Mouse (Mus musculus) heart, embryonic 13.5 days (tissue): ENCODE results near the gene Olfr1396. TPM values are rescaled to one million over a fixed set of nuclear protein-coding genes. Genes with fewer than 3 reads are reported as not detected.

ENCODE experiments used
- ATAC-seq: fragments of 200-750 bp; cut with Nextera tagmentation; 2 replicates; pipeline ENCODE4 v1.8.0; 2017; ENCODE audit warnings: moderate TSS enrichment; ENCODE audit not compliant: insufficient number of reproducible peaks, low FRiP score, low TSS enrichment; ENCODE audit errors: extremely low read depth
- H3K27ac ChIP-seq: fragments of 300-500 bp; sonication (generic); replicated peaks from 2 replicates; pipeline ENCODE4 v1.5.1; 2015; ENCODE audit warnings: moderate library complexity, mild to moderate bottlenecking, inconsistent platforms
- H3K27me3 ChIP-seq: fragments of 300-500 bp; sonication (generic); replicated peaks from 2 replicates; pipeline ENCODE4 v1.6.1; 2015; ENCODE audit warnings: mild to moderate bottlenecking, inconsistent platforms
- H3K36me3 ChIP-seq: fragments of 300-500 bp; sonication (generic); 2 replicates; pipeline ENCODE4 v1.6.1; 2015; ENCODE audit warnings: mild to moderate bottlenecking, inconsistent platforms
- H3K4me1 ChIP-seq: fragments of 300-500 bp; sonication (generic); 2 replicates; pipeline ENCODE4 v1.6.1; 2015; ENCODE audit warnings: inconsistent platforms
- H3K4me2 ChIP-seq: fragments of 300-500 bp; sonication (generic); 2 replicates; pipeline ENCODE4 v1.6.1; 2015; ENCODE audit warnings: inconsistent platforms, mild to moderate bottlenecking, moderate library complexity
- H3K4me3 ChIP-seq: fragments of 300-500 bp; sonication (generic); 2 replicates; pipeline ENCODE4 v1.5.1; 2015; ENCODE audit warnings: moderate library complexity, mild to moderate bottlenecking, inconsistent platforms
- H3K9ac ChIP-seq: fragments of 300-500 bp; sonication (generic); 2 replicates; pipeline ENCODE4 v1.6.1; 2015; ENCODE audit warnings: inconsistent platforms, mild to moderate bottlenecking, moderate library complexity
- H3K9me3 ChIP-seq: fragments of 300-500 bp; sonication (generic); 2 replicates; pipeline ENCODE4 v1.6.1; 2016; ENCODE audit warnings: inconsistent platforms
- WGBS: fragments of 180-500 bp; shearing (Covaris S2); methylation state at CpG from one replicate; pipeline ENCODE4 v1.1.7; 2015; ENCODE audit warnings: mixed read lengths; 5-methylcytosine and 5-hydroxymethylcytosine counted together
- polyA plus RNA-seq: library from polyadenylated mRNA; unstranded; fragments of >200 nt; fragmentation: Nextera tagmentation; extraction: Ambion mirVana; gene quantifications from 2 replicates; pipeline ENCODE4 v1.2.1, GENCODE M21; 2015

Olfr1396 gene
- not detected in 2 replicates for polyA plus RNA-seq

DNA sequence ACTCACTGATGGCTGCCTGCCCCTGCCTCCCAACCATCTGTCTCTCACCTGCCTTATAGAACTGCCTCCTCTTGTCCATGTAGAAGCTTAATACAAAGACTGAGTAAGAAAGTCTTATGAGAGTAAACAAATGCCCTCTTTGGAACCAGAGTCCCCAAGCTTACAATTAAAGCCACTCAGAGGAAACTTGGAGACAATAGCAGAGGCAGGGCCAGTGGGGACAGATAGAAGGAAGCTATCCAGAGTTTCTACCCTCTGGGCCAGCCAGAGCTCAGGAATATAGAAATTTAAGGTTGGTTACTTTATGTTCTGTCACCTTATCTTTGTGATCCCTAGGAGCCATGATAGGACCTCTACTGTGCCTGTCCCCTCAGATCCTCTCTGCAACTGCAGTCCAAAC is at the start of gene Olfr1396:
Gene Olfr1396 (minus strand): TSS at position 101 of the 400 bp plus-strand sequence.
- H3K4me2 ChIP-seq, result no peak within 1 kb of the TSS
- H3K4me3 ChIP-seq, result no peak within 1 kb of the TSS
- no peaks in the 10 kb centered on the region for H3K36me3 ChIP-seq
- no peaks in the 10 kb centered on the region for H3K9me3 ChIP-seq
- no peak for ATAC-seq
- 0 out of 2 replicates have a peak, but pooled peaks cover 3% of the 10 kb centered on the region for H3K27me3 ChIP-seq
- H3K27ac ChIP-seq, result no peak within 1 kb of the TSS
- no peaks in the 10 kb centered on the region for H3K4me1 ChIP-seq
- H3K9ac ChIP-seq, result no peak within 1 kb of the TSS

DNA sequence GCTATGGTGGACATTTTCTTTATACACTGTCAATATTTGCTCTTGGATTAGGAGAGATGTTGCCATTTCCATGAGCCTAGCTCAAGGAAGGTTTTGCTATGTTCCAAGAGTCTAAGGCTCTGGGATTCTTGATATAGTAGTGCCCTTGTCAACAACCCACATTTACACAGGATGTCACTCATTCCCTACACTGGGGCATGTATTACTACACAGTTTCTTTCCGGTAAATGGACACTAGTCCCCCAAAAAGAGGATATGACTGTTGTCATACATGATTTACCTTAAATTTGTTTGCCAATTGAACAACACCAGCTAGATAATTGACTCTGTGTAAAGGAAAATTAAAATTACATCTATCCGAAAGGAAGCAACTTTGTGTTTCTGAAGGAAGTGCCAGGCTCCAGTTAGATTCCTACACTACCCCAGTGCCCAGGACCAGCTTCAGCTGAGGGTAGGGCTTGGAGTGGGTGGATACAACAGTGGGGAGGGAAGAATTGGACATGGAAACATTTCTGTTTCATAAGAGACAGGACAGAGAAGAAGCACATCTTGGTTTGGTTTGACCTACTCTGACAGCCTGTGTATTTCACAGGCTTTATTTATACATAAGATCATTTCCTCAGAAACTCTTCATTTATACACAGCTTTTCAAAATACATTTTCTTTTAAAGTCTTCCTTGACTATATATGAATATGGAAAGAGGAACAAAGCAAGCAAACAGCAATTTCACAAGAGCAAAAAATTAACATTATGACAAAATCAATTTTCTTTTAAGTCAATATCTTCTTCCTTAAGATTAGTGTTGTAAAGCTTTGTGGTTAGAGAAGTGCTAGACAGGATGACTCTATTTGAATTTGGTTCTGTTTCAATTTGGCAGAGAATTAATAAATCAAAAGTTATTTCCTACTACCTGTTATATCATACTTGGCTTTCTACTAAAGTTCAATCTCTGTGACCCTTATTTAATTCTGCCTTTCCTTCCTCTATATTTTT is 42.4 kb upstream of the Olfr1396 start:
- no peaks in the 10 kb centered on the region for H3K36me3 ChIP-seq
- WGBS, result 81% methylated on average over 2 of the region's 2 CpGs
- H3K27me3 ChIP-seq, result no peaks in the 10 kb centered on the region
- H3K4me1 ChIP-seq, result no peaks in the 10 kb centered on the region
- ATAC-seq, result no peak
- H3K27ac ChIP-seq, result no peak overlapping the region
- H3K4me2 ChIP-seq, result no peak overlapping the region
- H3K4me3 ChIP-seq, result no peak overlapping the region
- H3K9me3 ChIP-seq, result no peaks in the 10 kb centered on the region
- H3K9ac ChIP-seq, result no peak overlapping the region

DNA sequence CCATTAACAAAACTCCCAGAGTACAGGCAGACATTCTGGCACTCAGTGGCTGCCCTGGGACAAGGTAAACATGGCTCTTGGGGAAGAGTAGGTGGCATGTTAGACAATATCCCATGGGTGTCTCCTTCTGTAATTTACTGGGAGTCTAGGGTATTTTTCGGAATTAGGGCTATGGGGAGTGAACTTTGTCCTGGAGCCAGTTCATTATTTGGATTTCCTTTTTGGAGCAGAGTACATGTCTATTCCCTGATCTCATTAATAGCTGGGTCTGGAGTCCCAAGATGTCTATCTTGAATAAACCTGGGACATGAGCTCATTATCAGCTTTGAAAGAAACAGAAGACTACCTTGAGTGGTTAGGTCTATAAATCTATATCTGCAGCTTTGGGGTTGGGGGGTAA is 39.4 kb upstream of the Olfr1396 start, which contains the start of gene Olfr1394:
Gene Olfr1394 (plus strand): TSS at position 301 of the 400 bp plus-strand sequence.
- Histone ChIP-seq H3K4me2 (no peak within 1 kb of the TSS), H3K9me3 (no peaks in the 10 kb centered on the region), H3K27ac (no peak within 1 kb of the TSS), H3K9ac (no peak within 1 kb of the TSS), H3K36me3 (no peaks in the 10 kb centered on the region), H3K4me1 (no peaks in the 10 kb centered on the region), H3K27me3 (no peaks in the 10 kb centered on the region), H3K4me3 (no peak within 1 kb of the TSS)
- ATAC-seq, result no peak
- WGBS, result 70% methylated on average over 1 of the region's 1 CpGs

DNA sequence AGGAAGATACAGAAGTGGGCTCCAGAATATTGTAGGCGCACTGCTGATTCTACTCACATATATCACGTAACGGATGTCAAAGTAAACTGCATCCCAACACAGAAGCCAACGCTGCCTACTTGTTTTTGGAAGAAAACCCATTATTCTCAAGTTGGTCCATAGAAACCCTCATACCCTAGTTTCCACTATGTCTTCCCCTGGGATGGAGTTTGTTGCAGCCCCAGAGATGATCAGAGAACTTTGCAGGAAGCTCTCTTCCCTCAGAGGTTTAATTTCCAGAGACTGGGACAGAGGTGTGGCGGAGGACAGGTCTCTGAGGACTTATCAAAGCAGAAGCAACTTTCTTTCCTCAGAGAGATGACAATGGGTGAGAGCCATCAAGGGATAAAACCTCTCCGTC is 27.3 kb upstream of the Olfr1396 start, which contains the start of gene Olfr1395:
Gene Olfr1395 (plus strand): TSS at position 301 of the 400 bp plus-strand sequence.
- no peaks in the 10 kb centered on the region for H3K36me3 ChIP-seq
- no peak within 1 kb of the TSS for H3K4me3 ChIP-seq
- 78% methylated on average over 6 of the region's 6 CpGs for WGBS
- no peaks in the 10 kb centered on the region for H3K9me3 ChIP-seq
- no peak within 1 kb of the TSS for H3K9ac ChIP-seq
- no peak within 1 kb of the TSS for H3K4me2 ChIP-seq
- ATAC-seq, result no peak
- no peaks in the 10 kb centered on the region for H3K4me1 ChIP-seq
- no peak within 1 kb of the TSS for H3K27ac ChIP-seq
- H3K27me3 ChIP-seq, result no peaks in the 10 kb centered on the region

DNA sequence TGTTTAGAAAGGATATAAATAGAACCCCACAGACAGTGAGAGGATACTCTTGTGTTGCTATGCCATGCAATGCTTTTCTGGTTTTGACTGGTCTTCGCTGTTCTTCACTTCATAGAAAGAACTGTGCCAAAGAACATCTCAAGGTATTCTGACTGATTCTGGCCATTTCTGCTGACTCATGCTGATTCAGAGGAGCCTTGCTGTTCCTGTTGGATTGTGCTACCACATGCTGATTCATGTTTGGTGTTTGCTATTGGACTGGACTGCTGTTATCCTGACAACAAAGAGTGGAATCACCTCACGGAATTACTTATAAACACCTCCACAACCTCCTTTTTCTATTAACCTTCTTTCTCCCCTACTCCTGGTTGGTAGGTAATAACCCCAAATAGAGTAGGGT is 9.5 kb upstream of the Olfr1396 start:
- 71% methylated on average over 2 of the region's 2 CpGs for WGBS
- Histone ChIP-seq H3K36me3 (no peaks in the 10 kb centered on the region), H3K9ac (no peak overlapping the region)

DNA sequence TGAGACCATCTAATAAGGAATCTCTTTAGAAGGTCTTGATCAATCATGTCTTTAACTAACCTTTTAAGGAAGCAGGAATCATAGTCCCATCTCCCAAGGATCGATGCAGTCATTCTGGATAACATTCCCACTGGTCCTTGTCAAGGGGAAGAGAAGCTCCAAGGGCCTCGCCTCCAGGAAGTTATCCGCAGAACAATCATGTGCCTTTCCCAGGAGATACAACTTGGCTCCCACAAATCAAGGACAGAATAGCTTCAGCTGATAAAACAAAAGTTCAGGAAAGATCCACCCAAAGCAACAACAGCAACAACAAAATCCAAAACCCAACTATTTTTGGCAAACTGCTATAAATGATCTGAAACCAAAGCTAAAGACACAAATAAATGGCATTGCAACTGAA is 5.0 kb upstream of the Olfr1396 start:
- Histone ChIP-seq H3K4me1 (no peaks in the 10 kb centered on the region), H3K4me3 (no peak overlapping the region)
- WGBS, result 69% methylated on average over 3 of the region's 3 CpGs

More for the DNA sequence above, 9.5 kb upstream of the Olfr1396 start:
- Histone ChIP-seq H3K4me3 (no peak overlapping the region), H3K9me3 (no peaks in the 10 kb centered on the region), H3K4me1 (no peaks in the 10 kb centered on the region), H3K4me2 (no peak overlapping the region), H3K27ac (no peak overlapping the region), H3K27me3 (no peaks in the 10 kb centered on the region)
- no peak for ATAC-seq

DNA sequence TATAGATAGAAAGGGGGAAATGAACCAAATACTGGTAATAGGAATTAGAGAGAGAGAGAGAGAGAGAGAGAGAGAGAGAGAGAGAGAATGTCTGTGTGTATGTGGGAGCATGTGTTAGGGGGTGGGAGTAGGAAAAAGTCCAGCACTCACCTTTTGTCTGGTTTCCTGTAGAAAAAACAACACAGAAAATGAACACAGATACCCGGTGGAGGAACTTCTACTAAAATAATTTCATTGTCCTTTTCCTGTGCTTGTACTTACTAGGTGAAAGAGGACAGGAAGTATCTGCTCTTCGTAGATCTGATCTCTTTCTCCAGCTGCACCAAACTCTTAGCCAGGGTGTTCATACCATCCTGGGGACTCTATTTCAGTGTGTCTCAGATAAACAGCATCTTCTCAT is 516 bp downstream of the Olfr1396 start:
- ATAC-seq, result no peak
- 50% methylated on average over 2 of the region's 2 CpGs for WGBS
- no peaks in the 10 kb centered on the region for H3K9me3 ChIP-seq
- H3K27me3 ChIP-seq, result 0 out of 2 replicates have a peak, but pooled peaks cover 3% of the 10 kb centered on the region
- H3K4me1 ChIP-seq, result no peaks in the 10 kb centered on the region
- H3K4me3 ChIP-seq, result no peak overlapping the region
- H3K4me2 ChIP-seq, result no peak overlapping the region
- H3K9ac ChIP-seq, result no peak overlapping the region
- no peak overlapping the region for H3K27ac ChIP-seq
- H3K36me3 ChIP-seq, result no peaks in the 10 kb centered on the region

More for the DNA sequence above, 5.0 kb upstream of the Olfr1396 start:
- H3K27me3 ChIP-seq, result no peaks in the 10 kb centered on the region
- no peak overlapping the region for H3K9ac ChIP-seq
- no peak overlapping the region for H3K4me2 ChIP-seq
- no peak overlapping the region for H3K27ac ChIP-seq
- no peaks in the 10 kb centered on the region for H3K9me3 ChIP-seq
- no peak for ATAC-seq
- H3K36me3 ChIP-seq, result no peaks in the 10 kb centered on the region

DNA sequence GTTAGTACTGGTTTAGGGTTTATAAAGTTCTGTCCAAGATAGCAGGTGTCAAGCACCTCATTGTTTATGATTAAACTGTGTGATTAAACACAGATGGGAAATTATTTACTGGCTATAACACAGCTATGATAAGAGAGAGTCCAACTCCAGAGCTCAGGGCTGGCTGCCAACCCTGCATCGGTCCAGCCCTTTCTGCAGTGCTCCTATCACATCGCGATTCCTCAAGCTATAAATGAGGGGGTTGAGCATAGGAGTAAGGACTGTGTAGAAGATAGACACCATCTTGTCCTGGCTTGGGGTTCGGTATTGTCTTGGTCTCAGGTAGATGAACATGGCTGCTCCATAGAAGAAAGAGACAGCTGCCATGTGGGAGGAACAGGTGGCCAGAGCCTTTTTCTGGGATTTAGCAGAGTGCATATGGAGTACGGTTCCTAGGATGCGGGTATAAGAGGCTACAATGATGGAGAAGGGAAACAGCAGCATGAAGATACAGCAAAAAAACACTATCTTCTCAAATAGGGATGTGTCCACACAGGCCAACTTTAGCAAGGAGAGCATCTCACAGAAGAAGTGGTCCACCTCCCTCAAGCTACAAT is 2.0 kb downstream of the Olfr1396 start:
- H3K27ac ChIP-seq, result no peak overlapping the region
- no peaks in the 10 kb centered on the region for H3K36me3 ChIP-seq
- H3K4me3 ChIP-seq, result no peak overlapping the region
- H3K27me3 ChIP-seq, result 0 out of 2 replicates have a peak, but pooled peaks cover 3% of the 10 kb centered on the region
- no peaks in the 10 kb centered on the region for H3K4me1 ChIP-seq
- ATAC-seq, result no peak
- 68% methylated on average over 6 of the region's 6 CpGs for WGBS
- H3K4me2 ChIP-seq, result no peak overlapping the region
- H3K9ac ChIP-seq, result no peak overlapping the region
- no peaks in the 10 kb centered on the region for H3K9me3 ChIP-seq

DNA sequence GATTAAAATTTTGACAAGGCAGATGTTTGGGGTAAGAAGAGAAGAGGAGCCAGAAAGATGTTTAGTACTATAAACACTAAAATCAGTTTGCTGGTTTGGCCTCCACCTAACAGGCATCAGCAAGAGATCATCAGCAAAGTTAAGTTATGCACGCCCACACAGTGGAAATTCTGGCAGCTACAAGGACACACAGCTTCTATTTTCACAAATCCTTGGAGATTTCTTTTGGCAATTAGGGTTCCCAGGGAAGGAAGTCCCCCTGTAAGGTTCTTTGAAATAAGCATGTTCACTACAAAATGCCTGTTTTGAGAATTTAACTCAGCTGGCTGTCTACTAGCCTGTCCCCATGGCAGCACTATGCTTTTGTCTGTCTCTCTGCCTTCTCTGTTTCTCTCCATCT is 3.7 kb downstream of the Olfr1396 start:
- H3K27ac ChIP-seq, result no peak overlapping the region
- no peak for ATAC-seq

DNA sequence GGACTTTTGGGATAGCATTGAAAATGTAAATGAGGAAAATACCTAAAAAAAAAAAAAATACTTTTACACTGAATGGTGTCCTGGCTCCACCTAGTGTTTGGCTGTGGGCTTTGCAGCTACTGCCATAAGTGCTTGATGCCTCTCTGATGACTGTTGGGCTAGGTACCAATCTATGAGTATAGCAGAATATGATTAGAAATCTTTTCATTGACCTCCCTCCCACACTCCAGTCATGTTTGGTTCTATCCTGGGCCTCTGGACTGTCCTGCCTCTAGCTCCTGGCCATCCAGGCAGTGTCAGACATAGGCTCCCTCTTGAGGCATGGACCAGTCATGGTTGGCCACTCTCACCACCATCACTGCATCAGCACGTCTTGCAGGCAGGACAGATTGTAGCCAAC is 5.8 kb downstream of the Olfr1396 start:
- H3K4me3 ChIP-seq, result no peak overlapping the region
- H3K9me3 ChIP-seq, result no peaks in the 10 kb centered on the region
- H3K27ac ChIP-seq, result no peak overlapping the region
- no peaks in the 10 kb centered on the region for H3K36me3 ChIP-seq
- no peak overlapping the region for H3K9ac ChIP-seq
- no peak for ATAC-seq
- 0 out of 2 replicates have a peak, but pooled peaks cover 3% of the 10 kb centered on the region for H3K27me3 ChIP-seq
- no peak overlapping the region for H3K4me2 ChIP-seq
- no peaks in the 10 kb centered on the region for H3K4me1 ChIP-seq
- WGBS, result 36% methylated on average over 1 of the region's 1 CpGs

More for the DNA sequence above, 3.7 kb downstream of the Olfr1396 start:
- Histone ChIP-seq H3K4me1 (no peaks in the 10 kb centered on the region), H3K27me3 (0 out of 2 replicates have a peak, but pooled peaks cover 3% of the 10 kb centered on the region), H3K9ac (no peak overlapping the region), H3K36me3 (no peaks in the 10 kb centered on the region), H3K4me2 (no peak overlapping the region), H3K9me3 (no peaks in the 10 kb centered on the region), H3K4me3 (no peak overlapping the region)
- WGBS, result 54% methylated on average over 1 of the region's 1 CpGs
